Mouse (Mus musculus) layer of hippocampus, adult 11-12 months (tissue): ENCODE results near the gene B3gat2.
A peak's percentile ranks its signal among the peaks of the same experiment; 100 is the strongest.

ENCODE experiments used
- DNase-seq: peaks from one replicate; pipeline ENCODE4 v3.0.0; 2022; ENCODE audit warnings: low spot score

B3gat2 gene

GRCm38 (mm10) chr1:23834819-23835218, 73.3 kb downstream of the B3gat2 start:
- peak; percentile 37 for DNase-seq

- DNase-seq = no peak
Measured at GRCm38 (mm10) chr1:23836630-23837029, 75.1 kb downstream of the B3gat2 start.

GRCm38 (mm10) chr1:23840924-23841323, 79.4 kb downstream of the B3gat2 start:
- no peak for DNase-seq

- no peak for DNase-seq
Measured at GRCm38 (mm10) chr1:23842629-23843028, 81.1 kb downstream of the B3gat2 start.

- DNase-seq = no peak
Measured at GRCm38 (mm10) chr1:23843790-23844189, 82.2 kb downstream of the B3gat2 start.

- no peak for DNase-seq
Measured at GRCm38 (mm10) chr1:23845007-23845406, 83.5 kb downstream of the B3gat2 start.

GRCm38 (mm10) chr1:23846044-23846680, 84.6 kb downstream of the B3gat2 start:
- peak; percentile 36 for DNase-seq

GRCm38 (mm10) chr1:23855623-23856022, 94.1 kb downstream of the B3gat2 start:
- no peak for DNase-seq

- no peak for DNase-seq
Measured at GRCm38 (mm10) chr1:23860944-23861343, 99.4 kb downstream of the B3gat2 start.

GRCm38 (mm10) chr1:23865566-23865965, 104.0 kb downstream of the B3gat2 start:
- no peak for DNase-seq

- no peak for DNase-seq
Measured at GRCm38 (mm10) chr1:23867350-23867862, 105.9 kb downstream of the B3gat2 start.

GRCm38 (mm10) chr1:23872194-23872593, 110.6 kb downstream of the B3gat2 start:
- DNase-seq = no peak

GRCm38 (mm10) chr1:23882681-23883080, 121.1 kb downstream of the B3gat2 start:
- DNase-seq = no peak

GRCm38 (mm10) chr1:23884087-23884668, 122.6 kb downstream of the B3gat2 start:
- DNase-seq = no peak

GRCm38 (mm10) chr1:23884914-23885313, 123.4 kb downstream of the B3gat2 start:
- DNase-seq = no peak

- DNase-seq = no peak
Measured at GRCm38 (mm10) chr1:23892072-23892471, 130.5 kb downstream of the B3gat2 start.
